Mouse (Mus musculus): ENCODE results near the gene Ubp1.

Gene Ubp1

GRCm38 (mm10) chr9:113947216-113947615, 16.5 kb downstream of the Ubp1 start:
- Histone ChIP-seq H3K4me1 (replicated peaks; ENCODE audit: low read depth, low read length) (peaks cover 35% of the 10 kb centered on the region), H3K36me3 (ENCODE audit: insufficient read depth, low read length) (peaks cover 78% of the 10 kb centered on the region), H3K27me3 (ENCODE audit: insufficient read depth, low read length) (no peaks in the 10 kb centered on the region), H3K4me3 (replicated peaks; ENCODE audit: low read length) (no peak overlapping the region), H3K9me3 (ENCODE audit: low read length) (no peaks in the 10 kb centered on the region)
- peak; percentile 6; the same call in 1 of the 2 replicates for TF ChIP-seq NANOG (IDR thresholded peaks at IDR 0.05; ENCODE audit: borderline replicate concordance, low read length)
- no peak for TF ChIP-seq CTCF (conservative IDR thresholded peaks at IDR 0.05; ENCODE audit: low read length)

GRCm38 (mm10) chr9:113957777-113958176, 27.0 kb downstream of the Ubp1 start:
- H3K27me3 ChIP-seq (ENCODE audit: insufficient read depth, low read length), result no peaks in the 10 kb centered on the region
- H3K4me3 ChIP-seq (replicated peaks; ENCODE audit: low read length), result no peak overlapping the region
- TF ChIP-seq NANOG (IDR thresholded peaks at IDR 0.05; ENCODE audit: borderline replicate concordance, low read length), result no peak
- no peak for TF ChIP-seq CTCF (conservative IDR thresholded peaks at IDR 0.05; ENCODE audit: low read length)
- TF ChIP-seq POU5F1 (IDR thresholded peaks at IDR 0.05; ENCODE audit: borderline replicate concordance, low read length), result no peak
- no peaks in the 10 kb centered on the region for H3K4me1 ChIP-seq (replicated peaks; ENCODE audit: low read depth, low read length)
- no peaks in the 10 kb centered on the region for H3K9me3 ChIP-seq (ENCODE audit: low read length)
- H3K36me3 ChIP-seq (ENCODE audit: insufficient read depth, low read length), result peaks cover 95% of the 10 kb centered on the region

- 0 out of 2 replicates have a peak, but pooled peaks cover 5% of the 10 kb centered on the region for H3K4me1 ChIP-seq (replicated peaks; ENCODE audit: low read depth, low read length)
- H3K4me3 ChIP-seq (replicated peaks; ENCODE audit: low read length), result no peak overlapping the region
- peaks cover 100% of the 10 kb centered on the region for H3K36me3 ChIP-seq (ENCODE audit: insufficient read depth, low read length)
- no peaks in the 10 kb centered on the region for H3K27me3 ChIP-seq (ENCODE audit: insufficient read depth, low read length)
- H3K9me3 ChIP-seq (ENCODE audit: low read length), result no peaks in the 10 kb centered on the region
- TF ChIP-seq NANOG (IDR thresholded peaks at IDR 0.05; ENCODE audit: borderline replicate concordance, low read length) (no peak), CTCF (conservative IDR thresholded peaks at IDR 0.05; ENCODE audit: low read length) (no peak), POU5F1 (IDR thresholded peaks at IDR 0.05; ENCODE audit: borderline replicate concordance, low read length) (no peak)
These were observed 33.0 kb downstream of the Ubp1 start for GRCm38 (mm10) chr9:113963718-113964117.

GRCm38 (mm10) chr9:113964415-113964814, 33.7 kb downstream of the Ubp1 start:
- no peak overlapping the region for H3K4me3 ChIP-seq (replicated peaks; ENCODE audit: low read length)
- no peaks in the 10 kb centered on the region for H3K9me3 ChIP-seq (ENCODE audit: low read length)
- peaks cover 11% of the 10 kb centered on the region for H3K4me1 ChIP-seq (replicated peaks; ENCODE audit: low read depth, low read length)
- TF ChIP-seq NANOG (IDR thresholded peaks at IDR 0.05; ENCODE audit: borderline replicate concordance, low read length) (no peak), POU5F1 (IDR thresholded peaks at IDR 0.05; ENCODE audit: borderline replicate concordance, low read length) (no peak), CTCF (conservative IDR thresholded peaks at IDR 0.05; ENCODE audit: low read length) (no peak)
- peaks cover 100% of the 10 kb centered on the region for H3K36me3 ChIP-seq (ENCODE audit: insufficient read depth, low read length)
- H3K27me3 ChIP-seq (ENCODE audit: insufficient read depth, low read length), result no peaks in the 10 kb centered on the region

- no peaks in the 10 kb centered on the region for H3K27me3 ChIP-seq (ENCODE audit: insufficient read depth, low read length)
- TF ChIP-seq POU5F1 (IDR thresholded peaks at IDR 0.05; ENCODE audit: borderline replicate concordance, low read length) (no peak), NANOG (IDR thresholded peaks at IDR 0.05; ENCODE audit: borderline replicate concordance, low read length) (no peak), CTCF (conservative IDR thresholded peaks at IDR 0.05; ENCODE audit: low read length) (no peak)
- H3K36me3 ChIP-seq (ENCODE audit: insufficient read depth, low read length), result peaks cover 100% of the 10 kb centered on the region
- peaks cover 34% of the 10 kb centered on the region for H3K4me1 ChIP-seq (replicated peaks; ENCODE audit: low read depth, low read length)
- H3K4me3 ChIP-seq (replicated peaks; ENCODE audit: low read length), result no peak overlapping the region
- no peaks in the 10 kb centered on the region for H3K9me3 ChIP-seq (ENCODE audit: low read length)
These were observed 36.1 kb downstream of the Ubp1 start for GRCm38 (mm10) chr9:113966838-113967237.

GRCm38 (mm10) chr9:113968967-113969366, 38.2 kb downstream of the Ubp1 start:
- no peak for TF ChIP-seq NANOG (IDR thresholded peaks at IDR 0.05; ENCODE audit: borderline replicate concordance, low read length)
- TF ChIP-seq CTCF (conservative IDR thresholded peaks at IDR 0.05; ENCODE audit: low read length), result no peak
- TF ChIP-seq POU5F1 (IDR thresholded peaks at IDR 0.05; ENCODE audit: borderline replicate concordance, low read length), result no peak

GRCm38 (mm10) chr9:113969399-113969798, 38.7 kb downstream of the Ubp1 start:
- H3K9me3 ChIP-seq (ENCODE audit: low read length), result no peaks in the 10 kb centered on the region
- no peak overlapping the region for H3K4me3 ChIP-seq (replicated peaks; ENCODE audit: low read length)
- no peak for TF ChIP-seq POU5F1 (IDR thresholded peaks at IDR 0.05; ENCODE audit: borderline replicate concordance, low read length)
- H3K4me1 ChIP-seq (replicated peaks; ENCODE audit: low read depth, low read length), result peaks cover 34% of the 10 kb centered on the region
- no peaks in the 10 kb centered on the region for H3K27me3 ChIP-seq (ENCODE audit: insufficient read depth, low read length)
- peaks cover 99% of the 10 kb centered on the region for H3K36me3 ChIP-seq (ENCODE audit: insufficient read depth, low read length)

More at GRCm38 (mm10) chr9:113968967-113969366, 38.2 kb downstream of the Ubp1 start:
- Histone ChIP-seq H3K27me3 (ENCODE audit: insufficient read depth, low read length) (no peaks in the 10 kb centered on the region), H3K9me3 (ENCODE audit: low read length) (no peaks in the 10 kb centered on the region), H3K4me3 (replicated peaks; ENCODE audit: low read length) (no peak overlapping the region), H3K36me3 (ENCODE audit: insufficient read depth, low read length) (peaks cover 99% of the 10 kb centered on the region), H3K4me1 (replicated peaks; ENCODE audit: low read depth, low read length) (peaks cover 34% of the 10 kb centered on the region)

GRCm38 (mm10) chr9:113970041-113970440, 39.3 kb downstream of the Ubp1 start:
- Histone ChIP-seq H3K4me1 (replicated peaks; ENCODE audit: low read depth, low read length) (peaks cover 34% of the 10 kb centered on the region), H3K9me3 (ENCODE audit: low read length) (no peaks in the 10 kb centered on the region), H3K27me3 (ENCODE audit: insufficient read depth, low read length) (no peaks in the 10 kb centered on the region), H3K4me3 (replicated peaks; ENCODE audit: low read length) (no peak overlapping the region), H3K36me3 (ENCODE audit: insufficient read depth, low read length) (peaks cover 99% of the 10 kb centered on the region)
- TF ChIP-seq NANOG (IDR thresholded peaks at IDR 0.05; ENCODE audit: borderline replicate concordance, low read length), result no peak
- no peak for TF ChIP-seq CTCF (conservative IDR thresholded peaks at IDR 0.05; ENCODE audit: low read length)
- TF ChIP-seq POU5F1 (IDR thresholded peaks at IDR 0.05; ENCODE audit: borderline replicate concordance, low read length), result no peak

- TF ChIP-seq NANOG (IDR thresholded peaks at IDR 0.05; ENCODE audit: borderline replicate concordance, low read length) (no peak), POU5F1 (IDR thresholded peaks at IDR 0.05; ENCODE audit: borderline replicate concordance, low read length) (no peak), CTCF (conservative IDR thresholded peaks at IDR 0.05; ENCODE audit: low read length) (no peak)
- peaks cover 99% of the 10 kb centered on the region for H3K36me3 ChIP-seq (ENCODE audit: insufficient read depth, low read length)
- no peak overlapping the region for H3K4me3 ChIP-seq (replicated peaks; ENCODE audit: low read length)
- no peaks in the 10 kb centered on the region for H3K9me3 ChIP-seq (ENCODE audit: low read length)
- H3K27me3 ChIP-seq (ENCODE audit: insufficient read depth, low read length), result no peaks in the 10 kb centered on the region
- peaks cover 29% of the 10 kb centered on the region for H3K4me1 ChIP-seq (replicated peaks; ENCODE audit: low read depth, low read length)
These were observed 40.9 kb downstream of the Ubp1 start for GRCm38 (mm10) chr9:113971615-113972014.
